Comparison of ENCODE assay signal across 8 mouse cellular contexts in the genomic region with DNA sequence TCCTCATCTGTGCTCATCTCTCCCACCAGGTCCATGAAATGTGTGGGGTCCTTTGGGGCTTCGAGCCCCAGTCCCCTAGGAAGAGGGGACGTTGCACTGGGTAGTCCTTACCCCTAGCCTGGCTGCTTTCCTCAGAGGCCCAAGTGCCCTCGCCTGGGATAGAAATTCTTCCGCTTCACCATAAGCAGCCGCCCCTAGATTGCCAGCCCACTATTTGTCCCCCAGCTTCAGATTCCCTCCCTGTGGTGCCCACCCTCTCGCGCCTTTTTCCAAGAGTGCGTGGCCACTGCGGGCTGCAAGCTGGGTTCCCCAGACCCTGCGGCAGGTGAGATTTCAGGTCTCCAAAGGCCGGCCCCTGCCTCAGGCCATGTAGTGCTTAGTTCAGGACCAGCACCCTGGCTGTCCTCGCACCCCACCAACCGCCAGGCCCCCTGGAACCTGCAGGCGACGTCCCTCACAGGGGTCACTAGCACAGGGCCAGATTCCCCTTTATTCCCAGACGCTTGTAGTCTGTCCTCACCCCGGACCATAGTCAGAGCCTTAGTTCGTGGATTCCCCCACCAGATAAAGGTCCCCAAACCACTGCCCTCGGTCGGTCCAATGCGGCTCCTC. TPM values are rescaled to one million over a fixed set of nuclear protein-coding genes. Genes with fewer than 3 reads are reported as not detected.
A peak's percentile ranks its signal among the peaks of the same experiment; 100 is the strongest.
DNase-seq lines count a peak whose midpoint lies in the region; ATAC-seq and TF ChIP-seq lines count a peak whose summit lies in the region.

No protein-coding gene starts in this region.

- H3K4me1 ChIP-seq in forebrain, embryonic 11.5 days (replicated peaks; ENCODE audit: control insufficient read depth, insufficient read depth, low read length) = peaks cover 26% of the 10 kb centered on the region
- peaks cover 35% of the 10 kb centered on the region for H3K4me1 ChIP-seq in hindbrain, postnatal 0 days (ENCODE audit: insufficient read depth, low read length)
- H3K4me1 ChIP-seq in midbrain, embryonic 11.5 days (ENCODE audit: control insufficient read depth, insufficient read depth, low read length) = peaks cover 33% of the 10 kb centered on the region

- H3K27me3 ChIP-seq in forebrain, embryonic 11.5 days (ENCODE audit: control insufficient read depth, insufficient read depth, low read length) = no peaks in the 10 kb centered on the region
- H3K27me3 ChIP-seq in hindbrain, postnatal 0 days (ENCODE audit: insufficient read depth, low read length) = no peaks in the 10 kb centered on the region
- no peaks in the 10 kb centered on the region; the same call in none of the 2 replicates for H3K27me3 ChIP-seq in midbrain, embryonic 11.5 days (ENCODE audit: control insufficient read depth, insufficient read depth, low read length)

- peak; percentile 11 for DNase-seq in kidney, adult 11 months
- DNase-seq in kidney, adult 9 months = no peak
- peak; percentile 31 for DNase-seq in NIH3T3 (ENCODE audit: low read depth)
- DNase-seq in forebrain, embryonic 11.5 days (ENCODE audit: low spot score) = peak; percentile 73
- DNase-seq in hindbrain, postnatal 0 days (ENCODE audit: low spot score) = no peak
- DNase-seq in midbrain, embryonic 11.5 days (ENCODE audit: low spot score, missing footprints) = peak; percentile 97
- DNase-seq in right cerebral cortex, adult 18-20 months = no peak
- no peak for DNase-seq in frontal cortex, postnatal 25 days (ENCODE audit: low spot score in 2 of 2)

- peak overlapping the region; percentile 41 for H3K27ac ChIP-seq in forebrain, embryonic 11.5 days (ENCODE audit: low read depth, low read length)
- H3K27ac ChIP-seq in hindbrain, postnatal 0 days = peak overlapping the region; percentile 69
- peak overlapping the region; percentile 74 for H3K27ac ChIP-seq in midbrain, embryonic 11.5 days (ENCODE audit: low read depth, low read length)

- H3K9me3 ChIP-seq in forebrain, embryonic 11.5 days (ENCODE audit: control insufficient read depth, low read length) = no peaks in the 10 kb centered on the region
- H3K9me3 ChIP-seq in hindbrain, postnatal 0 days (ENCODE audit: low read length) = no peaks in the 10 kb centered on the region
- H3K9me3 ChIP-seq in midbrain, embryonic 11.5 days (ENCODE audit: control insufficient read depth, low read length) = no peaks in the 10 kb centered on the region

- TF ChIP-seq CTCF in hindbrain, postnatal 0 days (IDR thresholded peaks at IDR 0.05; ENCODE audit: low read depth) = no peak

- peak overlapping the region; percentile 88 for H3K4me2 ChIP-seq in forebrain, embryonic 11.5 days (ENCODE audit: low read depth, low read length, severe bottlenecking)
- peak overlapping the region; percentile 89 for H3K4me2 ChIP-seq in hindbrain, postnatal 0 days (ENCODE audit: low read depth, low read length)
- peak overlapping the region; percentile 93 for H3K4me2 ChIP-seq in midbrain, embryonic 11.5 days

- H3K4me3 ChIP-seq in forebrain, embryonic 11.5 days (ENCODE audit: low read depth, low read length) = peak overlapping the region; percentile 66
- H3K4me3 ChIP-seq in hindbrain, postnatal 0 days (ENCODE audit: low read length) = peak overlapping the region; percentile 62
- H3K4me3 ChIP-seq in midbrain, embryonic 11.5 days (ENCODE audit: low read depth, low read length) = peak overlapping the region; percentile 78

- H3K9ac ChIP-seq in forebrain, embryonic 11.5 days (ENCODE audit: low read length) = peak overlapping the region; percentile 91
- peak overlapping the region; percentile 61 for H3K9ac ChIP-seq in hindbrain, postnatal 0 days (replicated peaks; ENCODE audit: low read length)
- H3K9ac ChIP-seq in midbrain, embryonic 11.5 days (ENCODE audit: low read length) = peak overlapping the region; percentile 91

- peak; percentile 34 for ATAC-seq in forebrain, embryonic 11.5 days (replicated peaks; ENCODE audit: low FRiP score)
- ATAC-seq in hindbrain, postnatal 0 days = peak; percentile 7; the same call in 1 of the 2 replicates
- ATAC-seq in midbrain, embryonic 11.5 days (ENCODE audit: low FRiP score) = peak; percentile 41

- 0% methylated on average over 21 of the region's 21 CpGs for WGBS in forebrain, embryonic 11.5 days
- WGBS in hindbrain, postnatal 0 days = 2% methylated on average over 21 of the region's 21 CpGs
- under 1% methylated on average over 21 of the region's 21 CpGs for WGBS in midbrain, embryonic 11.5 days

- H3K36me3 ChIP-seq in forebrain, embryonic 11.5 days (ENCODE audit: control insufficient read depth, insufficient read depth, low read length) = no peaks in the 10 kb centered on the region
- H3K36me3 ChIP-seq in hindbrain, postnatal 0 days (ENCODE audit: insufficient read depth, low read length) = no peaks in the 10 kb centered on the region
- no peaks in the 10 kb centered on the region for H3K36me3 ChIP-seq in midbrain, embryonic 11.5 days (ENCODE audit: control insufficient read depth, insufficient read depth, low read length)

RNA-seq across cellular contexts. Expression of a gene that starts 0.7 kb away (rescaled TPM):
- 18.1 and 19.8 TPM in 2 replicates for polyA plus RNA-seq in forebrain, embryonic 11.5 days (2014; fragmentation: Nextera tagmentation; extraction: Ambion mirVana)
- total RNA-seq in hindbrain, postnatal 0 days (2014; rRNA removed) = 42.8 and 56.9 TPM in 2 replicates
- 9.5 and 10.6 TPM in 2 replicates for polyA plus RNA-seq in hindbrain, postnatal 0 days (2015; fragmentation: Nextera tagmentation; extraction: Ambion mirVana)
- 20.0 and 20.1 TPM in 2 replicates for polyA plus RNA-seq in midbrain, embryonic 11.5 days (2014; fragmentation: Nextera tagmentation; extraction: Ambion mirVana)

Comparison
In these comparisons a context has a peak if more than half of its experiments do, and no peak if none do; other contexts are left out.
1. DNase-seq: peak in kidney, adult 11 months (single experiment), NIH3T3 (single experiment), forebrain, embryonic 11.5 days (single experiment) and midbrain, embryonic 11.5 days (single experiment); none in kidney, adult 9 months (single experiment), hindbrain, postnatal 0 days (single experiment), right cerebral cortex, adult 18-20 months (single experiment) and frontal cortex, postnatal 25 days (0 of 2).
2. Peak in every context shown above with its lines, with median percentiles within 50 percentile points of each other: ATAC-seq, H3K27ac ChIP-seq, H3K4me2 ChIP-seq, H3K4me3 ChIP-seq and H3K9ac ChIP-seq.